Comparison of ENCODE assay signal across 20 mouse cellular contexts in the genomic region with DNA sequence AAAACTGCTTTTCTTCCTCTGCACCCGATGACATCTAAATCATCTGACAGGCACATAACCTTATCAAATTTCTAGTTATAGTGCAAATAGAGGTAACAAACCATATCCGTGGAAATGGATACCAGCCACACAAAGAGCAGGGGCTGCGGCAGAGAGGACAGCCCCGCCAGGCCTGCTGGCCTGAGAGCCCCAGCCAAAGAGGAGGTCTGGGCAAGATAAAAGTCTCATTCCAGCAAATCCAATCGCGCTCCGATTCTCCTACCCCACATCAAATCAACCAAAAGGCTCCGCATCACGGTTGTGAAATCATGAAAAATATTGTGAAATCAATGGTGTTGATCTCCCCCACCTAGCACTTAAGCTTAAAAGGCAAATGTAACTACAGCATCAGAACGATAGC.
DNase-seq lines count a peak whose midpoint lies in the region; ATAC-seq and TF ChIP-seq lines count a peak whose summit lies in the region.
"Had no signal": no experiment of that assay in that cellular context is flagged by ENCODE, and none has a peak within 500 bp of the region (broad histone marks: within the 10 kb centered on the region; RNA-seq: fewer than 3 reads in every experiment).

No protein-coding gene starts in this region.

- peak; percentile 14; the same call in 1 of the 2 replicates for ATAC-seq in hindbrain, embryonic 16.5 days
- no peak for ATAC-seq in hindbrain, postnatal 0 days
- peak; percentile 25; the same call in 1 of the 2 replicates for ATAC-seq in midbrain, embryonic 16.5 days

- WGBS in heart, embryonic 10.5 days, result 56% methylated on average over 10 of the region's 10 CpGs
- 62% methylated on average over 10 of the region's 10 CpGs for WGBS in hindbrain, embryonic 16.5 days
- WGBS in hindbrain, postnatal 0 days, result 59% methylated on average over 10 of the region's 10 CpGs
- 65% methylated on average over 10 of the region's 10 CpGs for WGBS in midbrain, embryonic 16.5 days
- WGBS in midbrain, embryonic 10.5 days, result 82% methylated on average over 10 of the region's 10 CpGs

- no peaks in the 10 kb centered on the region for H3K36me3 ChIP-seq in heart, embryonic 10.5 days
- H3K36me3 ChIP-seq in hindbrain, embryonic 16.5 days (ENCODE audit: control insufficient read depth, insufficient read depth, low read length), result no peaks in the 10 kb centered on the region
- no peaks in the 10 kb centered on the region for H3K36me3 ChIP-seq in hindbrain, postnatal 0 days (ENCODE audit: insufficient read depth, low read length)
- H3K36me3 ChIP-seq in midbrain, embryonic 16.5 days (ENCODE audit: control insufficient read depth, insufficient read depth, low read length), result no peaks in the 10 kb centered on the region
- H3K36me3 ChIP-seq in midbrain, embryonic 10.5 days, result no peaks in the 10 kb centered on the region
- H3K36me3 ChIP-seq: embryonic facial prominence, embryonic 15.5 days; forebrain, embryonic 10.5 days; hindbrain, embryonic 15.5 days; limb, embryonic 12.5 days; liver, embryonic 15.5 days had no signal

- H3K9me3 ChIP-seq in heart, embryonic 10.5 days, result no peaks in the 10 kb centered on the region
- H3K9me3 ChIP-seq in hindbrain, embryonic 16.5 days (ENCODE audit: control insufficient read depth, low read length), result no peaks in the 10 kb centered on the region
- H3K9me3 ChIP-seq in hindbrain, postnatal 0 days (ENCODE audit: low read length), result no peaks in the 10 kb centered on the region
- no peaks in the 10 kb centered on the region for H3K9me3 ChIP-seq in midbrain, embryonic 16.5 days (replicated peaks; ENCODE audit: control insufficient read depth, low read length, poor library complexity, severe bottlenecking)
- H3K9me3 ChIP-seq in midbrain, embryonic 10.5 days (replicated peaks), result no peaks in the 10 kb centered on the region
- H3K9me3 ChIP-seq: embryonic facial prominence, embryonic 15.5 days; forebrain, embryonic 10.5 days; hindbrain, embryonic 15.5 days; limb, embryonic 12.5 days; liver, embryonic 15.5 days; megakaryocyte, embryonic 14.5 days had no signal

- H3K27ac ChIP-seq in heart, embryonic 10.5 days, result peak overlapping the region; percentile 3; the same call in 1 of the 2 replicates
- no peak overlapping the region for H3K27ac ChIP-seq in hindbrain, embryonic 16.5 days (ENCODE audit: low read depth, low read length)
- H3K27ac ChIP-seq in hindbrain, postnatal 0 days, result no peak overlapping the region
- no peak overlapping the region for H3K27ac ChIP-seq in midbrain, embryonic 16.5 days (ENCODE audit: low read length)
- H3K27ac ChIP-seq in midbrain, embryonic 10.5 days (replicated peaks), result no peak overlapping the region
- H3K27ac ChIP-seq: embryonic facial prominence, embryonic 15.5 days; forebrain, embryonic 10.5 days; hindbrain, embryonic 15.5 days; kidney, postnatal 0 days; left cerebral cortex, adult 2 months; limb, embryonic 12.5 days; liver, embryonic 15.5 days had no signal

- DNase-seq in heart, embryonic 10.5 days (ENCODE audit: low spot score), result no peak
- no peak for DNase-seq in heart, postnatal 4 days
- DNase-seq in hindbrain, postnatal 0 days (ENCODE audit: low spot score), result no peak
- DNase-seq in midbrain, embryonic 10.5 days (ENCODE audit: low spot score), result no peak
- DNase-seq in right cerebral cortex, postnatal 25 days, result no peak
- DNase-seq: adrenal gland, postnatal 10 days; cerebellum, adult 11 months; heart, adult 11 months; kidney, adult 11 months; thymus, postnatal 4 days had no signal

- TF ChIP-seq CTCF in hindbrain, postnatal 0 days (IDR thresholded peaks at IDR 0.05; ENCODE audit: low read depth), result no peak

- peaks cover 12% of the 10 kb centered on the region for H3K4me1 ChIP-seq in heart, embryonic 10.5 days
- H3K4me1 ChIP-seq in hindbrain, embryonic 16.5 days (ENCODE audit: control insufficient read depth, insufficient read depth, low read depth, low read length), result no peaks in the 10 kb centered on the region
- H3K4me1 ChIP-seq in hindbrain, postnatal 0 days (ENCODE audit: insufficient read depth, low read length), result no peaks in the 10 kb centered on the region
- no peaks in the 10 kb centered on the region for H3K4me1 ChIP-seq in midbrain, embryonic 16.5 days (ENCODE audit: control insufficient read depth, insufficient read depth, low read length)
- H3K4me1 ChIP-seq in midbrain, embryonic 10.5 days, result 0 out of 2 replicates have a peak, but pooled peaks cover 3% of the 10 kb centered on the region
- H3K4me1 ChIP-seq: embryonic facial prominence, embryonic 15.5 days; hindbrain, embryonic 15.5 days; limb, embryonic 12.5 days; liver, embryonic 15.5 days; megakaryocyte, embryonic 14.5 days had no signal

- H3K4me2 ChIP-seq in hindbrain, embryonic 16.5 days (ENCODE audit: low read length), result no peak overlapping the region
- no peak overlapping the region for H3K4me2 ChIP-seq in hindbrain, postnatal 0 days (ENCODE audit: low read depth, low read length)
- no peak overlapping the region for H3K4me2 ChIP-seq in midbrain, embryonic 16.5 days (ENCODE audit: low read length)
- H3K4me2 ChIP-seq: embryonic facial prominence, embryonic 15.5 days; hindbrain, embryonic 15.5 days; limb, embryonic 12.5 days; liver, embryonic 15.5 days had no signal

- H3K4me3 ChIP-seq in heart, embryonic 10.5 days, result peak overlapping the region; percentile 8; the same call in 1 of the 2 replicates
- H3K4me3 ChIP-seq in hindbrain, embryonic 16.5 days (ENCODE audit: low read length), result no peak overlapping the region
- no peak overlapping the region for H3K4me3 ChIP-seq in hindbrain, postnatal 0 days (ENCODE audit: low read length)
- H3K4me3 ChIP-seq in midbrain, embryonic 16.5 days (ENCODE audit: low read depth, low read length), result no peak overlapping the region
- no peak overlapping the region for H3K4me3 ChIP-seq in midbrain, embryonic 10.5 days
- H3K4me3 ChIP-seq: embryonic facial prominence, embryonic 15.5 days; forebrain, embryonic 10.5 days; hindbrain, embryonic 15.5 days; left cerebral cortex, adult 2 months; limb, embryonic 12.5 days; liver, embryonic 15.5 days; megakaryocyte, embryonic 14.5 days had no signal

- no peak overlapping the region for H3K9ac ChIP-seq in hindbrain, embryonic 16.5 days (ENCODE audit: low read depth, low read length)
- H3K9ac ChIP-seq in hindbrain, postnatal 0 days (replicated peaks; ENCODE audit: low read length), result no peak overlapping the region
- H3K9ac ChIP-seq in midbrain, embryonic 16.5 days (ENCODE audit: low read depth, low read length), result no peak overlapping the region
- H3K9ac ChIP-seq: embryonic facial prominence, embryonic 15.5 days; hindbrain, embryonic 15.5 days; limb, embryonic 12.5 days; liver, embryonic 15.5 days had no signal

- no peaks in the 10 kb centered on the region for H3K27me3 ChIP-seq in heart, embryonic 10.5 days (ENCODE audit: insufficient read depth, poor library complexity, severe bottlenecking)
- H3K27me3 ChIP-seq in hindbrain, embryonic 16.5 days (replicated peaks; ENCODE audit: control insufficient read depth, insufficient read depth, low read length), result no peaks in the 10 kb centered on the region
- no peaks in the 10 kb centered on the region for H3K27me3 ChIP-seq in hindbrain, postnatal 0 days (ENCODE audit: insufficient read depth, low read length)
- no peaks in the 10 kb centered on the region for H3K27me3 ChIP-seq in midbrain, embryonic 16.5 days (ENCODE audit: control insufficient read depth, insufficient read depth, low read depth, low read length)
- H3K27me3 ChIP-seq in midbrain, embryonic 10.5 days (ENCODE audit: low read depth, poor library complexity, severe bottlenecking), result no peaks in the 10 kb centered on the region
- H3K27me3 ChIP-seq: embryonic facial prominence, embryonic 15.5 days; hindbrain, embryonic 15.5 days; limb, embryonic 12.5 days; liver, embryonic 15.5 days; megakaryocyte, embryonic 14.5 days had no signal
